Mouse (Mus musculus): Measurements from ENCODE around the gene R3hdm2. TPM values are rescaled to one million over a fixed set of nuclear protein-coding genes. Genes with fewer than 3 reads are reported as not detected.

Gene R3hdm2
- polyA plus RNA-seq, 1 experiment: 19.3 TPM

- DNase-seq (ENCODE audit: low spot score): no peak
These were observed 25.9 kb upstream of the R3hdm2 start, which contains the start of gene Inhbe for GRCm38 (mm10) chr10:127353909-127354895. Inhbe (minus strand) TSS chr10:127354411.

GRCm38 (mm10) chr10:127355336-127355735, 24.8 kb upstream of the R3hdm2 start:
- DNase-seq (ENCODE audit: low spot score): no peak

- no peak for DNase-seq (ENCODE audit: low spot score)
These were observed 19.4 kb upstream of the R3hdm2 start for GRCm38 (mm10) chr10:127360714-127361113.

- DNase-seq (ENCODE audit: low spot score): no peak
These were observed 13.0 kb upstream of the R3hdm2 start for GRCm38 (mm10) chr10:127367116-127367515.

- no peak for DNase-seq (ENCODE audit: low spot score)
These were observed 11.9 kb upstream of the R3hdm2 start for GRCm38 (mm10) chr10:127368273-127368672.

GRCm38 (mm10) chr10:127369834-127370820, 10.0 kb upstream of the R3hdm2 start, which contains the start of gene Inhbc:
Inhbc (minus strand) TSS chr10:127370431.
- no peak for DNase-seq (ENCODE audit: low spot score)

- no peak for DNase-seq (ENCODE audit: low spot score)
These were observed 9.1 kb upstream of the R3hdm2 start for GRCm38 (mm10) chr10:127371023-127371422.

GRCm38 (mm10) chr10:127377700-127378099, 2.4 kb upstream of the R3hdm2 start:
- DNase-seq (ENCODE audit: low spot score): no peak

GRCm38 (mm10) chr10:127379654-127380053, 473 bp upstream of the R3hdm2 start:
- no peak for DNase-seq (ENCODE audit: low spot score)

GRCm38 (mm10) chr10:127380767-127381742, 928 bp downstream of the R3hdm2 start:
- DNase-seq (ENCODE audit: low spot score): peak; percentile 62

- no peak for DNase-seq (ENCODE audit: low spot score)
These were observed 1.6 kb downstream of the R3hdm2 start for GRCm38 (mm10) chr10:127381743-127382134.

- no peak for DNase-seq (ENCODE audit: low spot score)
These were observed 11.6 kb downstream of the R3hdm2 start for GRCm38 (mm10) chr10:127391774-127392173.

GRCm38 (mm10) chr10:127404701-127405100, 24.6 kb downstream of the R3hdm2 start:
- DNase-seq (ENCODE audit: low spot score): no peak

- no peak for DNase-seq (ENCODE audit: low spot score)
These were observed 27.3 kb downstream of the R3hdm2 start for GRCm38 (mm10) chr10:127407391-127407790.

- DNase-seq (ENCODE audit: low spot score): no peak
These were observed 32.0 kb downstream of the R3hdm2 start for GRCm38 (mm10) chr10:127412101-127412500.

GRCm38 (mm10) chr10:127412776-127413175, 32.6 kb downstream of the R3hdm2 start:
- no peak for DNase-seq (ENCODE audit: low spot score)

- no peak for DNase-seq (ENCODE audit: low spot score)
These were observed 33.5 kb downstream of the R3hdm2 start for GRCm38 (mm10) chr10:127413585-127413984.

- no peak for DNase-seq (ENCODE audit: low spot score)
These were observed 34.0 kb downstream of the R3hdm2 start for GRCm38 (mm10) chr10:127414141-127414540.

GRCm38 (mm10) chr10:127420131-127420530, 40.0 kb downstream of the R3hdm2 start:
- DNase-seq (ENCODE audit: low spot score): no peak

GRCm38 (mm10) chr10:127420676-127421353, 40.7 kb downstream of the R3hdm2 start:
- no peak for DNase-seq (ENCODE audit: low spot score)
